Mouse (Mus musculus) forebrain, postnatal 0 days (tissue): Measurements from ENCODE around the gene Rps27a. TPM values are rescaled to one million over a fixed set of nuclear protein-coding genes. Genes with fewer than 3 reads are reported as not detected.

Experiments used
- ATAC-seq: fragments of 200-750 bp; cut with Nextera tagmentation; 2 replicates; pipeline ENCODE4 v1.8.0; 2017; ENCODE audit warnings: mild to moderate bottlenecking, moderate library complexity
- DNase-seq: peaks from one replicate; pipeline ENCODE4 v3.0.0-alpha.2; 2015
- H3K27ac ChIP-seq: fragments of 300-500 bp; sonication (generic); 2 replicates; pipeline ENCODE4 v1.5.1; 2014; ENCODE audit warnings: low read depth, mild to moderate bottlenecking, antibody characterized with exemption, low read length, moderate library complexity, mixed read lengths
- H3K27me3 ChIP-seq: fragments of 300-500 bp; sonication (generic); 2 replicates; pipeline ENCODE4 v1.6.1; 2014; ENCODE audit warnings: mild to moderate bottlenecking, low read length, mixed read lengths; ENCODE audit not compliant: insufficient read depth
- H3K36me3 ChIP-seq: fragments of 300-500 bp; sonication (generic); 2 replicates; pipeline ENCODE4 v1.6.1; 2014; ENCODE audit warnings: mild to moderate bottlenecking, moderate library complexity; ENCODE audit not compliant: insufficient read depth
- H3K4me1 ChIP-seq: fragments of 300-500 bp; sonication (generic); 2 replicates; pipeline ENCODE4 v1.6.1; 2014; ENCODE audit warnings: antibody characterized with exemption; ENCODE audit not compliant: insufficient read depth
- H3K4me2 ChIP-seq: fragments of 300-500 bp; sonication (generic); 2 replicates; pipeline ENCODE4 v1.6.1; 2014; ENCODE audit warnings: low read depth, mild to moderate bottlenecking, moderate library complexity
- H3K4me3 ChIP-seq: fragments of 300-500 bp; sonication (generic); 2 replicates; pipeline ENCODE4 v1.5.1; 2014; ENCODE audit warnings: low read depth, low read length, mixed read lengths
- H3K9ac ChIP-seq: fragments of 300-500 bp; sonication (generic); 2 replicates; pipeline ENCODE4 v1.6.1; 2014; ENCODE audit warnings: mild to moderate bottlenecking
- H3K9me3 ChIP-seq: fragments of 300-500 bp; sonication (generic); 2 replicates; pipeline ENCODE4 v1.6.1; 2016; ENCODE audit warnings: low read length
- CTCF ChIP-seq: sonication (generic); IDR thresholded peaks from 2 replicates; pipeline ENCODE4 v1.5.1; 2016; ENCODE audit warnings: antibody characterized with exemption, control low read depth, low read depth
- WGBS: fragments of 180-500 bp; shearing (Covaris S2); extraction: QIAGEN DNeasy Blood & Tissue Kit; methylation state at CpG from one replicate; pipeline ENCODE4 v1.1.7; 2014; 5-methylcytosine and 5-hydroxymethylcytosine counted together
- polyA plus RNA-seq: library from polyadenylated mRNA; unstranded; fragments of >200 nt; fragmentation: Nextera tagmentation; extraction: Ambion mirVana; gene quantifications from 2 replicates; pipeline ENCODE4 v1.2.1, GENCODE M21; 2015
- total RNA-seq: library from RNA; depleted of rRNA; stranded (reverse); fragments of >200 nt; gene quantifications from 2 replicates; pipeline ENCODE4 v1.2.3, GENCODE M21; 2014

Gene Rps27a
- total and polyA plus RNA-seq, 2 experiments from 2014 or later: 599 to 847 TPM

DNA sequence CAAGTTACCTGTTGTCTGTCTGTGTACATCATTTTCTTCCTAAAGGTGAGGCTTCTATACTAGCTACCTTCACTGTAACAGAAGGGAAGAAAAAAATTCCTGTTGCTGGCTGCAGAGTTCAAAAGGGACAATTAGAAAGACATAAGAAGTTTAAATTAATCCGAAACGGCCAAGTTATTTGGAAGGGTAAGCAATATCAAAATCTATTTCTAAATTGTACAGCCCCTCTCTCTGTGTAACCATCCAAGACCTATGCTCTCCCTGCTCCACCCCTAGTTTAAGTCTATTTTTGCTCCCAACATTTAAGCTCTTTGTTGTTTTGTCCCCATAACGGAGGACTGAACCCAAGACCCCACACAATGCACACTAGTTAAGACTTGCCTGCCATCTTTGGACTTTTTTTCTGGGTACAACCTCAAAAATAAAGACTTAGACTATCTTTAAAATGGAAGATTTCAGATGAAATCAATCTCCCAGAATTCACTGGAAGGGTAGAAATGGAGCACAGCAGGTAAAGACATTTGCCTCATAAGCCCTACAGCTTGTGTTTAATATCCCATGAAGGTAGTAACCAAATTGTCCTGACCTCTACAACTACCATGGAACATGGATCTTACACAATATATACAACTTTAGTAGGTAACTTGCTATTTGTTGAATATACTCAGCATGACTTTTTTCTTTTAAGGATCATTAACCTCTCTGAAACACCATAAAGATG lies 3.5 kb downstream of the Rps27a start:
- DNase-seq: no peak
- no peak for TF ChIP-seq CTCF
- Histone ChIP-seq H3K27me3 (no peaks in the 10 kb centered on the region), H3K4me2 (no peak overlapping the region), H3K36me3 (peaks cover 36% of the 10 kb centered on the region), H3K9me3 (no peaks in the 10 kb centered on the region), H3K27ac (no peak overlapping the region), H3K4me3 (no peak overlapping the region), H3K4me1 (peaks cover 6% of the 10 kb centered on the region; the same call in 1 of the 2 replicates), H3K9ac (no peak overlapping the region)
- WGBS: 85% methylated on average over 3 of the region's 3 CpGs
- ATAC-seq: no peak

- H3K36me3 ChIP-seq: peaks cover 42% of the 10 kb centered on the region
- no peak for DNase-seq
- no peak for TF ChIP-seq CTCF
- ATAC-seq: no peak
- H3K4me3 ChIP-seq: no peak overlapping the region
- H3K4me1 ChIP-seq: no peaks in the 10 kb centered on the region
- no peak overlapping the region for H3K27ac ChIP-seq
- H3K9ac ChIP-seq: no peak overlapping the region
- no peaks in the 10 kb centered on the region for H3K27me3 ChIP-seq
- no peak overlapping the region for H3K4me2 ChIP-seq
- H3K9me3 ChIP-seq: no peaks in the 10 kb centered on the region
- WGBS: 100% methylated on average over 1 of the region's 1 CpGs
These were observed 9.7 kb downstream of the Rps27a start for GRCm38 (mm10) chr11:29538201-29538600.

GRCm38 (mm10) chr11:29525988-29526794 lies 21.7 kb downstream of the Rps27a start, which contains the start of gene Mtif2:
Gene Mtif2 (plus strand): TSS chr11:29526408.
- DNase-seq (peak; percentile 89), ATAC-seq (peak; percentile 99)
- 5% methylated on average over 47 of the region's 47 CpGs for WGBS

GRCm38 (mm10) chr11:29514682-29515412 lies 33.1 kb downstream of the Rps27a start, which contains the start of gene Prorsd1:
Gene Prorsd1 (minus strand): TSS chr11:29515033.
- H3K27me3 ChIP-seq: no peaks in the 10 kb centered on the region
- no peak for TF ChIP-seq CTCF
- peak within 1 kb of the TSS; percentile 19 for H3K9ac ChIP-seq
- no peaks in the 10 kb centered on the region for H3K9me3 ChIP-seq
- peak within 1 kb of the TSS; percentile 46 for H3K4me3 ChIP-seq
- peak within 1 kb of the TSS; percentile 1 for H3K27ac ChIP-seq
- H3K36me3 ChIP-seq: peaks cover 12% of the 10 kb centered on the region
- H3K4me2 ChIP-seq: peak within 1 kb of the TSS; percentile 55
- peak; percentile 84 for DNase-seq
- no peaks in the 10 kb centered on the region for H3K4me1 ChIP-seq
- peak; percentile 97 for ATAC-seq
- 3% methylated on average over 40 of the region's 40 CpGs for WGBS

More at GRCm38 (mm10) chr11:29525988-29526794, 21.7 kb downstream of the Rps27a start, which contains the start of gene Mtif2:
- peak within 1 kb of the TSS; percentile 64 for H3K4me3 ChIP-seq
- peaks cover 7% of the 10 kb centered on the region; the same call in 1 of the 2 replicates for H3K4me1 ChIP-seq
- H3K36me3 ChIP-seq: peaks cover 8% of the 10 kb centered on the region
- peak within 1 kb of the TSS; percentile 85 for H3K27ac ChIP-seq
- peak within 1 kb of the TSS; percentile 79 for H3K9ac ChIP-seq
- peak within 1 kb of the TSS; percentile 80 for H3K4me2 ChIP-seq
- H3K27me3 ChIP-seq: no peaks in the 10 kb centered on the region
- H3K9me3 ChIP-seq: no peaks in the 10 kb centered on the region
- TF ChIP-seq CTCF: no peak; the same call in 1 of the 2 replicates

DNA sequence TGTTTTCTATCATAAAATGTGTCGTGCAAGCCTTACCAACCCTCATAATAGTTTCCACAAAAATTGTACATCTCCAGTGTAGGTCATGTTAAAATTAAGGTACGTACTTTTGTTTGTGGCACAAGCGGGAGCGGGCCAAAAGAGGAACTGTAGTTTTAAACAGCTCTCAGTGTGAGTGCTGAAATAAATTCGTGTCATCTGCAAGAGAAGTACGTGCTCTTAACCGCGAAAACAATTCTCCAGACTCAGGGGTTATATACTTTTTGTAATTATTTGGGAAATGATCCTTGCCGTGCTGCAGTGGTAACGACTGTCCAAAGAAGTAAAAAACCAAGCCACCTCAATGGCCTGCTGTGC lies 33.6 kb downstream of the Rps27a start:
- Histone ChIP-seq H3K27ac (no peak overlapping the region), H3K9ac (peak overlapping the region; percentile 19; the same call in 1 of the 2 replicates), H3K27me3 (no peaks in the 10 kb centered on the region), H3K4me3 (peak overlapping the region; percentile 46), H3K9me3 (no peaks in the 10 kb centered on the region), H3K4me1 (no peaks in the 10 kb centered on the region), H3K4me2 (peak overlapping the region; percentile 55), H3K36me3 (peaks cover 17% of the 10 kb centered on the region)
- WGBS: 29% methylated on average over 10 of the region's 10 CpGs
- ATAC-seq (no peak; the same call in 1 of the 2 replicates), DNase-seq (no peak)
- TF ChIP-seq CTCF: no peak

- no peaks in the 10 kb centered on the region for H3K9me3 ChIP-seq
- 92% methylated on average over 4 of the region's 4 CpGs for WGBS
- peaks cover 17% of the 10 kb centered on the region for H3K36me3 ChIP-seq
- H3K4me2 ChIP-seq: no peak overlapping the region
- no peak overlapping the region for H3K9ac ChIP-seq
- no peak overlapping the region for H3K27ac ChIP-seq
- DNase-seq (no peak), ATAC-seq (no peak)
- TF ChIP-seq CTCF: peak; percentile 22; the same call in 1 of the 2 replicates
- H3K27me3 ChIP-seq: no peaks in the 10 kb centered on the region
- no peaks in the 10 kb centered on the region for H3K4me1 ChIP-seq
- H3K4me3 ChIP-seq: no peak overlapping the region
These were observed 34.9 kb downstream of the Rps27a start for GRCm38 (mm10) chr11:29512818-29513535.
